Mouse (Mus musculus) liver, embryonic 16.5 days (tissue): ENCODE measurements around the gene Clec4e. TPM values are rescaled to one million over a fixed set of nuclear protein-coding genes. Genes with fewer than 3 reads are reported as not detected.
"Not testable (repeated sequence)": the region's sequence is repeated elsewhere in the genome, so short reads cannot be mapped to it uniquely, and the experiment has no call there.

Experiments used
- ATAC-seq: fragments of 200-750 bp; cut with Nextera tagmentation; 2 replicates; pipeline ENCODE4 v1.8.0; 2017; ENCODE audit warnings: low read depth, mild to moderate bottlenecking, moderate number of reproducible peaks, moderate library complexity
- H3K27ac ChIP-seq: fragments of 300-500 bp; sonication (generic); 2 replicates; pipeline ENCODE4 v1.5.1; 2014; ENCODE audit warnings: mild to moderate bottlenecking, low read length
- H3K27me3 ChIP-seq: fragments of 300-500 bp; sonication (generic); 2 replicates; pipeline ENCODE4 v1.6.1; 2014; ENCODE audit warnings: low read depth, low read length, mixed read lengths; ENCODE audit not compliant: control insufficient read depth, insufficient read depth
- H3K36me3 ChIP-seq: fragments of 300-500 bp; sonication (generic); 2 replicates; pipeline ENCODE4 v1.6.1; 2014; ENCODE audit warnings: mild to moderate bottlenecking; ENCODE audit not compliant: control insufficient read depth, insufficient read depth
- H3K4me1 ChIP-seq: fragments of 300-500 bp; sonication (generic); 2 replicates; pipeline ENCODE4 v1.6.1; 2014; ENCODE audit warnings: low read depth, low read length, mixed read lengths; ENCODE audit not compliant: control insufficient read depth
- H3K4me2 ChIP-seq: fragments of 300-500 bp; sonication (generic); 2 replicates; pipeline ENCODE4 v1.6.1; 2014; ENCODE audit warnings: low read depth, low read length, mixed read lengths
- H3K4me3 ChIP-seq: fragments of 300-500 bp; sonication (generic); 2 replicates; pipeline ENCODE4 v1.5.1; 2014; ENCODE audit warnings: low read depth, mild to moderate bottlenecking, low read length
- H3K9ac ChIP-seq: fragments of 300-500 bp; sonication (generic); 2 replicates; pipeline ENCODE4 v1.6.1; 2014; ENCODE audit warnings: low read depth, low read length
- H3K9me3 ChIP-seq: fragments of 300-500 bp; sonication (generic); replicated peaks from 2 replicates; pipeline ENCODE4 v1.6.1; 2016; ENCODE audit warnings: low read length; ENCODE audit not compliant: control insufficient read depth
- WGBS: fragments of 180-500 bp; shearing (Covaris S2); extraction: QIAGEN DNeasy Blood & Tissue Kit; methylation state at CpG from one replicate; pipeline ENCODE4 v1.1.7; 2014; ENCODE audit not compliant: insufficient replicate concordance; 5-methylcytosine and 5-hydroxymethylcytosine counted together
- polyA plus RNA-seq: library from polyadenylated mRNA; unstranded; fragments of >200 nt; fragmentation: Nextera tagmentation; extraction: Ambion mirVana; gene quantifications from 2 replicates; pipeline ENCODE4 v1.2.1, GENCODE M21; 2015

Clec4e gene
- 1.4 and 1.6 TPM in 2 replicates for polyA plus RNA-seq

DNA sequence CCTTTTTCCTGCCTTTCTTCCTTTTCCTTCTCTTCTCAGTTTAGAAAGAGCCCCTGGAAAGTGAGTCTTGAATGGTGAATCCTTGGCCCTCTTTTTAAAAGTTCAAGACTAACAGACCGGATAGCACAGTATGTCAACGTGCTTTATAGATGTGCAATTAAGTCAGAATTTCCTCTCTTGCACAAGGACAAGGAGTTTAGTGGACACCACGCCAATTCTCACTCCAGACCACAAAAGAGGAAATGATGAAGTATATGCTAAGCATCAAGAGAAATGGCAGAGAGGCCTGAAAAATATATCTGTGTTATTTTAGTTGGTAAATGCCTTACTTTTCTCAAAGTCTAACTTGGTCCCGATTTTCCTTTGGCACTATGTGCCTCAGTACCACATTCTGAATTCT is at the start of gene Clec4e:
TSS of gene Clec4e (minus strand) at position 118 of the 400 bp plus-strand sequence.
- ATAC-seq: no peak
- WGBS: 42% methylated on average over 4 of the region's 4 CpGs
- peak within 1 kb of the TSS; percentile 26; the same call in 1 of the 2 replicates for H3K27ac ChIP-seq
- H3K9ac ChIP-seq: no peak within 1 kb of the TSS
- H3K27me3 ChIP-seq: no peaks in the 10 kb centered on the region
- no peak within 1 kb of the TSS for H3K4me3 ChIP-seq
- no peaks in the 10 kb centered on the region for H3K9me3 ChIP-seq
- H3K4me2 ChIP-seq: peak within 1 kb of the TSS; percentile 36
- H3K36me3 ChIP-seq: no peaks in the 10 kb centered on the region
- peaks cover 16% of the 10 kb centered on the region for H3K4me1 ChIP-seq

DNA sequence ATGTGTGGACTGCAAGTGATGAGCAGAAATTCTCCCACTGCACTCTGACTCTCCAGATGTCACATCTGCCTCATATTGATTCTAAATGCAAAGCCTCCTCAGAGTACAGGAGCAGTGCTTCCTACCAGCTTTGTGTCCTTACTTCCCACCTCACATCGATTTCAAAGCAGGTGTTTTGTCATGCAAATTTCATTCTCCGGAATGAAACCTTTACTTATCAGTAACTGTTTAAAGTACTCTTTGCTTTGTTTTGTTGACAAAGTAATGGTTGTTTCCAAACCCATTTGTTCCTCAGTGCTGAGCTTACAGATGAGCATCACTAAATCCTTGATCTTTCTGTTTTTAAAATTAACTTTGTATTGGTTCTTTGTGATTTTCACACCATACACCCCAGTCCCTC is 42.8 kb upstream of the Clec4e start:
- Histone ChIP-seq H3K27ac (no peak overlapping the region), H3K36me3 (no peaks in the 10 kb centered on the region), H3K9me3 (no peaks in the 10 kb centered on the region), H3K4me3 (no peak overlapping the region), H3K27me3 (no peaks in the 10 kb centered on the region), H3K9ac (no peak overlapping the region), H3K4me1 (no peaks in the 10 kb centered on the region), H3K4me2 (no peak overlapping the region)
- WGBS: 51% methylated on average over 2 of the region's 2 CpGs
- ATAC-seq: no peak

DNA sequence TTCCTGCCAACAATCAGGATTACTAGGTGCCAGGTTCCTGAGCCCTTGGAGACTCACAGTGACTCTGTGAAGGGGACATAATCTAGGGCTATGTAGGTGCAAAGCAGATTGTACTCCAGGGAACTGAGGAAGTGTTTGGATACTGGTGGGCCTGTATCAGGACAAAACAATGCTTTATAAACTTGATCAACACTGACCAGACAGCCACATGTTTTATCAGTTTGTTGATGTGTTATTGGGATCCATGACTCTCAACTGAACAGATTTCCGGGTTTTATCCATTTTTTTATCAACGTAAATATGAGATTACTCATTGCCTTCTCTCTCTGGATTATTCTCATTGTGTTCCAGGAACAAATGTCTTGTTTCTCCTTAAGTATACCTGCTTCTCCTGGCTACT is 18.4 kb upstream of the Clec4e start, which contains the start of gene Vmn2r19:
TSS of gene Vmn2r19 (plus strand) at position 301 of the 400 bp plus-strand sequence.
- Histone ChIP-seq H3K36me3 (no peaks in the 10 kb centered on the region), H3K27me3 (no peaks in the 10 kb centered on the region), H3K4me1 (no peaks in the 10 kb centered on the region; the same call in 1 of the 2 replicates), H3K4me3 (no peak within 1 kb of the TSS), H3K9me3 (no peaks in the 10 kb centered on the region), H3K4me2 (no peak within 1 kb of the TSS), H3K27ac (no peak within 1 kb of the TSS), H3K9ac (no peak within 1 kb of the TSS)
- 72% methylated on average over 2 of the region's 2 CpGs for WGBS
- no peak for ATAC-seq

DNA sequence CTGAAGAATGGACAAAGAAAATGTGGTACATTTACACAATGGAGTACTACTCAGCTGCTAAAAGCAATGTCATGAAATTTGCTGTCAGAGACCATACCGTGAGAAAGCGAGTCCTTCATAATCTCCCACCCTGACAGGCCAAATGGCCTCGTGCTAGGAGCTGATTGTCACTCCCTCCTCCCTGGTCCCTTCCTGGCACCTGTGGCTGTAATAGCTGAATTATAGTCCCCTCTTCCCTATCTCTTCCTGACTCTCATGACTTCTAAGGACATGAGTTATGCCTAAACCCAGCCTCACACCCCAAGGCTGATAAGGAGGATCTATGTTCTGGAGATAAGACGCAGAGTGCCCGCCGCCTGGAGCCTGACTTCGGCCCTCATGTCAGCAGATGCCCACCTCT is 16.6 kb upstream of the Clec4e start:
- not testable (repeated sequence) for H3K9ac ChIP-seq, H3K4me1 ChIP-seq, H3K27ac ChIP-seq, H3K27me3 ChIP-seq, H3K9me3 ChIP-seq, H3K4me3 ChIP-seq, H3K4me2 ChIP-seq, H3K36me3 ChIP-seq
- WGBS: 32% methylated on average over 7 of the region's 7 CpGs
- peak; percentile 64 for ATAC-seq

DNA sequence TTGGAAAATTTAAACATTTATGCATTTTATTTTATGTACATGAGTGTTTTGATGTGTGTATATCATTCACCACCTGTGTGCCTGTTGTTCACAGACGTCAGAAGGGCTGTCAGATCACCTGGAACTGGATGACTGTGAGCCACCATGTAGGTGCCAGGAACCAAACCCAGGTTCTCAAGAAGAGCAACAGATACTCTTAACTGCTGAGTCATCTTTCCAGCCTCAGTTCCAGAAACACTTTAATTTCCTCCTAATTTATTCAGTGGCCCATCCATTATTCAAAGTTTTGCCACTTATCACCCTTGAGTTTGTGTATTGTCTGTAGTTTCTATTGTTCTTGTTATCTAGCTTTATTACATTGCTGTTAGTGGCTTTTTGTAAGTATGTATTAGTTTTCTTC is 7.0 kb upstream of the Clec4e start:
- Histone ChIP-seq H3K27ac (no peak overlapping the region), H3K4me2 (no peak overlapping the region)

DNA sequence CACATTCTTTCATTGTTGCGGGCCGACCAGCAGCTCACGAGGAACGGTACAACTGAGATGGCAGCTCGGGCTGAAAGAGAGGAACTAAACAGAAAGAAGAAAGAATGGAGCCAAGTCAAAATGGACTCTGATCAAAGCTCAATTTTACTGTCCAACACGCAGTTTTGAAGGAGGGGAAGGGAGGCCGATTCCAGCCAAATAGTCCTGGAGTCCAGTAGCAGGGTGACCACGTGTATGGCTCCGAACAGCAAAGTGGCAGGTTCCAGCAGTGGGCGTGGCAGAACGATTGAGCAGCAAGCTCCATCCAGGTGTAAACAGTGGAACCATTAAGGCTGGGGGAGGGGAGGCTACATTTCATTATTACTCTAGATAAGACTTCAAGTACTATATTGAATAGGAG is 3.8 kb upstream of the Clec4e start:
- peak overlapping the region; percentile 90 for H3K27ac ChIP-seq
- ATAC-seq: peak; percentile 38
- H3K36me3 ChIP-seq, H3K9me3 ChIP-seq, H3K4me3 ChIP-seq, H3K27me3 ChIP-seq: not testable (repeated sequence)
- peak overlapping the region; percentile 42 for H3K4me2 ChIP-seq
- WGBS: 43% methylated on average over 11 of the region's 11 CpGs
- H3K4me1 ChIP-seq: peaks cover 19% of the 10 kb centered on the region
- H3K9ac ChIP-seq: peak overlapping the region; percentile 30; the same call in 1 of the 2 replicates

More for the DNA sequence above, 7.0 kb upstream of the Clec4e start:
- Histone ChIP-seq H3K9ac (no peak overlapping the region), H3K4me1 (peaks cover 8% of the 10 kb centered on the region), H3K36me3 (no peaks in the 10 kb centered on the region), H3K4me3 (peak overlapping the region; percentile 22; the same call in 1 of the 2 replicates), H3K27me3 (no peaks in the 10 kb centered on the region), H3K9me3 (no peaks in the 10 kb centered on the region)
- WGBS: 47% methylated on average over 1 of the region's 1 CpGs
- 0 out of 2 replicates have a peak, but pooled peaks have one; percentile 11 for ATAC-seq

DNA sequence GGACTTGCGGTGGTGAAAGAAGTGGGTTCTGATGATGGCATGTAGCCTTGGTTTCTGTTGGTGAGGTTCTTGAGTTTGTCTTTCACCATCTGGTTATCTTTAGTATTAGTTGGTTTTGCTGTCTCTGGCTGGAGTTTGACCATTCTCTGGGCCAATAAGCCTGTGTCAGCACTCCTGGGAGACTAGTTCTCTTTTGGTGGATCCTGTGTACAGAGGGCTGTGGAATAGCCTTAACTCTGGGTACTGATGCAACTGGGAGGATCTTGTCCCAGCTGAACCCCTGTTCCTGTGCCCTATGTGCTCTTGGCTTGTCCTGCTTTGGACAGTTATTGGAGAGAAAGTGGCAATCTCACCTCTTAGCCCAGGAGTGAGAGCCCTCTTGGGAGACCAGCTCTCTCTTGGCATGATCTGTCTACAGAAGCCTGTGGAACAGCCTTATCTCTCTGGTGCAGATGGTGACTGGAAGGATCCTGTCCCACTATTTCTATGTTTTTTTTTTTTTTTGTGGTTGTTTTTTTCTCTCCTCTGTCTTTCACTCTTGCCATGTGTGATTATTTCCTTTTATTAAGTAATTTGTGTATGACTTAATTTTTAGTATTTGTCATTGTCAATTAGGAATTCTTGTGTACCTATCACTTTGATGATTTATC is 3.2 kb upstream of the Clec4e start:
- no peaks in the 10 kb centered on the region for H3K36me3 ChIP-seq
- H3K27ac ChIP-seq: peak overlapping the region; percentile 98
- H3K4me1 ChIP-seq: peaks cover 19% of the 10 kb centered on the region
- H3K9ac ChIP-seq: peak overlapping the region; percentile 52
- peak; percentile 98 for ATAC-seq
- no peaks in the 10 kb centered on the region for H3K27me3 ChIP-seq
- 79% methylated on average over 1 of the region's 1 CpGs for WGBS
- H3K4me3 ChIP-seq: no peak overlapping the region
- no peaks in the 10 kb centered on the region for H3K9me3 ChIP-seq
- H3K4me2 ChIP-seq: peak overlapping the region; percentile 50

DNA sequence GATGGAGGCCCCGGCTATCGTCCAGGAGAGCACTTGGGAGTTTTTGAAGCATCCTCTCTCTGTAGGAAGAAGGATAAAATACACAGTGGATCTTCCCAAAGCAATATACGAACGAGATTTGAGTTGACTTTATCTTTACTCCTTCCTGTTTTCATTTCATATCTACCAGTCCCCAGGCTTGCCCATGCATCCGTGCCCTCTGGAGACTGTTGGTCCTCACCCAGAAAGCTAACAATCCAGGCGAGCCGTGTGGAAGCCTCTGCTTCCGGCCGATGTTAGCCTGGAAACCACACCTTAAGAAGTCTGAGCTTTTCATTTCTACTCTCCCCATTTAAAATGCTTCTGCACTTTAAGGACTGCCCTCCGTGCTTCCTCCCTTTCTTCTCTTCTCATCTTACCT is 739 bp downstream of the Clec4e start:
- Histone ChIP-seq H3K4me3 (no peak overlapping the region), H3K9ac (no peak overlapping the region), H3K9me3 (no peaks in the 10 kb centered on the region), H3K36me3 (no peaks in the 10 kb centered on the region), H3K4me2 (peak overlapping the region; percentile 36), H3K27ac (peak overlapping the region; percentile 26; the same call in 1 of the 2 replicates), H3K4me1 (peaks cover 15% of the 10 kb centered on the region), H3K27me3 (no peaks in the 10 kb centered on the region)
- 19% methylated on average over 10 of the region's 10 CpGs for WGBS
- ATAC-seq: no peak

DNA sequence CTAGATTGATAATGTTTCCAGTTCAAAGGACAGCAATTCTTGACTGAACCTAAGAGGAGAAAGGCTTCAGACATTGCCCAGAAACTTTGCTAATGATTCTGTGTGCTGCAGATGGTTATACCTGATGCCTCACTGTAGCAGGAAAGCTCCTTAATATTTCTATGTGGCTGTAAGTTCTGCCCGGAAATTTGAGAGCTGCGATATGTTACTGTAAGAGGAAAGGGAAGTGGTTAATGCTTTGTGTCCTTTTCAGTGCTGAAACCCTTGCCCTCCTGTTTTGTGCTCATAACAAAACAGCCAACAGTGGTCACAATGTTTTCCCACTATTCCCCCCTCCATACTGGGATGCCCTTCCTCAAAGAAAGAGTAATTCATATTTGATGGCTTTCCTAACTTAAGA is 3.4 kb downstream of the Clec4e start:
- H3K36me3 ChIP-seq: no peaks in the 10 kb centered on the region
- no peak overlapping the region for H3K4me3 ChIP-seq
- H3K27me3 ChIP-seq: no peaks in the 10 kb centered on the region
- H3K9me3 ChIP-seq: no peaks in the 10 kb centered on the region
- ATAC-seq: no peak
- no peak overlapping the region for H3K9ac ChIP-seq
- H3K4me2 ChIP-seq: no peak overlapping the region
- WGBS: 15% methylated on average over 2 of the region's 2 CpGs
- H3K27ac ChIP-seq: no peak overlapping the region
- H3K4me1 ChIP-seq: peaks cover 11% of the 10 kb centered on the region
